Mouse (Mus musculus): Measurements from ENCODE around the gene Pithd1. TPM values are rescaled to one million over a fixed set of nuclear protein-coding genes. Genes with fewer than 3 reads are reported as not detected.
A peak's percentile ranks its signal among the peaks of the same experiment; 100 is the strongest.
"Not testable (repeated sequence)": the region's sequence is repeated elsewhere in the genome, so short reads cannot be mapped to it uniquely, and the experiment has no call there.

The Pithd1 gene
- total RNA-seq, 2 experiments from 2014 or later = 80.6 to 86.0 TPM

DNA sequence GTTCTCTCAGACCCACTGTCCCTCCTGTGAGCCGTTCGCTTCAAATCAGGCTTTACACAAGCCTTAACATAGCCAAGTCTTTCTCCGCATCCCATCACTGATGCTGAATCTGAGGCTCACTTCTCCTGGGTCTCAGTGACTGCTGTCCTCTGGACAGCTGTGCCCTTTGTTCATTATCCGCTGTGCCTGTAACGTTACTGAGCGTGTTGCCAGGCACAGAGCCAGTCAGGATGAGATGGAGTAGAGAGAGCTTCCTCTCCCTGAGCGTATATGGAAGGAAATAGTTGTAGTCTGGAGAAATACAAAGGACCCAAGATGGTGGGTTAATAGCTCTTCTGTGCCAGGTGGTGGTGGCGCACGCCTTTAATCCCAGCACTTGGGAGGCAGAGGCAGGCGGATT lies 37.6 kb downstream of the Pithd1 start:
- Histone ChIP-seq H3K4me3 (no peak overlapping the region; the same call in 1 of the 2 replicates), H3K27ac (peak overlapping the region; percentile 64; the same call in 1 of the 2 replicates)

DNA sequence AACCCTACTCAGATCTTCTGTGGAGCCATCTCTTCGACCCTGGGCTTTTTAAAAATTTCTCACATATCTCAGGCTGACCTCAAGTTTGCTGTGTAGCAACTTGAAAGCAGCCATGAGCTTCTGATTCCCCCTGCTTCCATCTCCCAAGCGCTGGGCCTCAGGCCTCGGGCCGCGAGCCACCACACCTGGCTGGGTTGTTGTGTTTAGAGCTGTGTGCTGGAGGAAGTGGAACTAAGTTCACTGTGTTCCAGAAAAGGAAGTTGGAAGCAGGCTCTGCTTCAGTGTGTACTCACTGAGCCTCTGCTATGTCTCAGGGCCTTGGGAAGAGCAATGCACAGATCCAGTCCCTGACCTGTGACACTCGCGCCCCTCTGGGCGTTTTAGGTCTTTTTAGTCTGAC lies 38.9 kb downstream of the Pithd1 start:
- no peak for TF ChIP-seq CTCF (conservative IDR thresholded peaks at IDR 0.05)

More for the DNA sequence above, 37.6 kb downstream of the Pithd1 start:
- TF ChIP-seq CTCF (conservative IDR thresholded peaks at IDR 0.05) = no peak
- DNase-seq (ENCODE audit: low spot score in 2 of 2) = no peak

DNA sequence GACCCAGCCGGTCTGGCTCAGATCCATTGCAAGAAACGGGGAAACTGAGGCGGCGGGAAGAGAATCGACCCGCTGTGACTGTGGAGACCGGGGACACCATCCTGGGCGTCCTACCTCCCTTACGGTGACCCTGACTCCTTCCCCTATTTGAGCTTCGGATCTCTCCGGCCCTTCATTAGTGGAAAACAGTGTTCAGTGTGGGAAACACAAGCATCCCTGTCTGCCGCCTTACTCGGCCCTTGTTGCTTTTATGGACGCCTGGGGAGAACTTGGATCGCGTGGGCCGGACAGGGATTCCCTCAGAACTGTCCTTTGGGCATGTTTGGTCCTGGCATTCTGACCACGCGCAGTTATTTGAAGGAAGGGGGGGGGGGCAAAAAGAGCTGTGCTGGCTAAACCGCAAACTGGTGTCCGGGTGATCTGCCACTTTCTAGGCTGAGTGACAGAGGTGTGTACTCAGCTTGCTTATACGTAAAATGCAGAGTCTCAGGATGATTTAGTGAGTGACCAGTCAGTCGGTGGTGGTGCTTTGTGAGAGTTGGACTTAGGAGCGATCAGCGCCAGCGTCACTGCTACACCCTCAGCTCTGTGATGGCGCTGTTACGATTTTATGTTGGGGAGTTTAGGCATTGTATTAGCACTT lies 40.3 kb downstream of the Pithd1 start:
- no peak for DNase-seq (ENCODE audit: low spot score in 2 of 2)
- Histone ChIP-seq H3K27ac (peak overlapping the region; percentile 89), H3K4me3 (peak overlapping the region; percentile 98)
- no peak for TF ChIP-seq CTCF (conservative IDR thresholded peaks at IDR 0.05)

More for the DNA sequence above, 38.9 kb downstream of the Pithd1 start:
- Histone ChIP-seq H3K27ac (no peak overlapping the region; the same call in 1 of the 2 replicates), H3K4me3 (no peak overlapping the region)
- DNase-seq (ENCODE audit: low spot score in 2 of 2) = no peak

DNA sequence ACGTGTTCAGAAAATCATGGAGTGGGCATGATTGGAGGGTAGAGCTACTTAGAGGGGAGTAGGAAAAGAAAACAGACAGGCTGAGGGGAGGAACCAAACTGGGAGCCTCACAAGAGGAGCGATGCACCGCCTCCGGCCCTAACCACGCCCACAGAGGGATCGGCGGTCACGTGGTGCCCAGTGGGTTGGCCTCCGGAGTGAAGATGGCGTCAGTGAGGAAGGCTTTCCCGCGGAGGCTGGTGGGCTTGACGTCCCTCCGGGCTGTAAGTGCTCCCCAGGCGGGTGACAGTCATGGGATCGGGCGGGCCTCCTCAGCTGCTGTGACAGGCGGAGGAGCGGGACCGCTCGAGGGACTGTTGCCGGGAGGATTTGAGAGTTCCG lies 40.8 kb downstream of the Pithd1 start, which contains the start of gene Hmgcl:
Gene Hmgcl, plus strand, starts transcription at position 171 of the 381 bp plus-strand sequence.
- peak; percentile 95 for DNase-seq (ENCODE audit: low spot score in 2 of 2)
- no peak for TF ChIP-seq CTCF (conservative IDR thresholded peaks at IDR 0.05)
- Histone ChIP-seq H3K4me3 (peak within 1 kb of the TSS; percentile 98), H3K27ac (peak within 1 kb of the TSS; percentile 89)

DNA sequence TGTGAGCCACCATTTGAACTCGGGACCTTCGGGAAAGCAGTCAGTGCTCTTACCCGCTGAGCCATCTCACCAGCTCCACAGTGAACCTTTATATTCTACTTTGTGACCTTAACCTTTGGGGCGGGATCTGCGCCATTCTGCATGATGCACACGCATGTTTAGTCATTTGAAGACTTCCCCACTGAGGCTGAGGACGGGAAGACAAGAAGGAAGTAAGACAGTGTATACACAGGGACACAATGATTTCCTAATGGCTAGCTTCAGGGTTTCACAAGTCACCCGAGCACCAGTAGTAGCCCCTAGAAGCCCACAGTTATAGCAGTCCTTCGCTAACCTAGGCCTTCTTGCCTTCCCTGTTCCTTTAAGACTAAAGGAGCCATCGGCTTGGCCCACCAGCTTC lies 41.4 kb downstream of the Pithd1 start:
- peak overlapping the region; percentile 98; the same call in 1 of the 2 replicates for H3K4me3 ChIP-seq
- H3K27ac ChIP-seq = peak overlapping the region; percentile 89
- TF ChIP-seq CTCF (conservative IDR thresholded peaks at IDR 0.05) = no peak
- DNase-seq (ENCODE audit: low spot score in 2 of 2) = no peak

DNA sequence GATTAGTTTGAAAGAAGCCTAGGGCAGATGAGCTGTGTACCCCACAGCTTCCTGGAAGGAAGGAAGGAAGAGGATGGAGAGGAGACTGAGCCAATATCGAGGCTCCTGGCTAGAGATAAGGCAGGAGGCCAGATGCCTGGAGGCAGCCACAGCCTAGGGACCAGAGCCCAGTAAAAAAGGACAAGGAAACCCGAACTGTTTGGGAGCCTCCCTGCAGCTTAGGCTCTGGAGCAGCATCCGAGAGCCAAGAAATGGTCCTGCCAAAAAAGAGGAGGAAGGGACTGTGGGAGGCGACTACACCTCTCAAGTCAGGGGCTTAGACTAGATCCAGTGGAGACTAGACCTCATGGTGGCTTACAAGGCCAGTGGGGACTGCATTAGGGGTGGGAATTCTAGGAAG lies 43.7 kb downstream of the Pithd1 start:
- no peak for DNase-seq (ENCODE audit: low spot score in 2 of 2)
- Histone ChIP-seq H3K4me3 (no peak overlapping the region), H3K27ac (no peak overlapping the region)
- no peak for TF ChIP-seq CTCF (conservative IDR thresholded peaks at IDR 0.05)

DNA sequence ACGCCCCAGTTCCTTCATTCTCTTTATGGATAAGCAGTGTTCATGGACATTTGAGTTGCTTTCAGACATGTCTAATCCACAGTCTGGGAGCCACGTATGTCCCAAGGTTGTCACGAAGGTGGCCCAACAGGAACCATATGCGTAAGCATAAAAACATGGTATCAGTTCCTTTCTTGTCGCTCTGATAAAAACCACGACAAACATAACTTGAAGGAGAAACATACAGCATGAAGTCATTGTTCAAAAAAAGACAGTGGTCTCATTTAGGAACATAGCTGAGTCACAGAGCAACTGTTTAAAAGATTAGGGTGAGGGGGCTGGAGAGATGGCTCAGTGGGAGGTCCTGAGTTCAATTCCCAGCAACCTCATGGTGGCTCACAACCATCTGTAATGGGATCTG lies 44.9 kb downstream of the Pithd1 start:
- DNase-seq (ENCODE audit: low spot score in 2 of 2) = no peak
- no peak for TF ChIP-seq CTCF (conservative IDR thresholded peaks at IDR 0.05)

DNA sequence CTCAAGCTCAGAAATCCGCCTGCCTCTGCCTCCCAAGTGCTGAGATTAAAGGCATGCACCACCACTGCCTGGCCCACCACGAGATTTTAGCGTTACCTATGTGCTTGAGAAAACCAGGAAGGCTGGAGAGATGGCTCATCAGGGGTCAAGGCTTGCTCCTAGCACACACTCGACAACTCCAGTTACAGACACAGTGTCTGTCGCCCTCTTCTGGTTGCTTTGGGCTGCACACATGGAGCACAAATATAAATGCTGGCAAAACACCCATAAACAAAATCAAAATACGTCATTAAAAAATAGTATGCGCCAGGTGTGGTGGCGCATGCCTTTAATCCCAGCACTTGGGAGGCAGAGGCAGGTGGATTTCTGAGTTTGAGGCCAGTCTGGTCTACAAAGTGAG lies 46.0 kb downstream of the Pithd1 start:
- H3K4me3 ChIP-seq; DNase-seq (ENCODE audit: low spot score in 2 of 2); H3K27ac ChIP-seq: not testable (repeated sequence)
- peak; percentile 63 for TF ChIP-seq CTCF (conservative IDR thresholded peaks at IDR 0.05)

More for the DNA sequence above, 44.9 kb downstream of the Pithd1 start:
- Histone ChIP-seq H3K4me3 (no peak overlapping the region), H3K27ac (no peak overlapping the region)

DNA sequence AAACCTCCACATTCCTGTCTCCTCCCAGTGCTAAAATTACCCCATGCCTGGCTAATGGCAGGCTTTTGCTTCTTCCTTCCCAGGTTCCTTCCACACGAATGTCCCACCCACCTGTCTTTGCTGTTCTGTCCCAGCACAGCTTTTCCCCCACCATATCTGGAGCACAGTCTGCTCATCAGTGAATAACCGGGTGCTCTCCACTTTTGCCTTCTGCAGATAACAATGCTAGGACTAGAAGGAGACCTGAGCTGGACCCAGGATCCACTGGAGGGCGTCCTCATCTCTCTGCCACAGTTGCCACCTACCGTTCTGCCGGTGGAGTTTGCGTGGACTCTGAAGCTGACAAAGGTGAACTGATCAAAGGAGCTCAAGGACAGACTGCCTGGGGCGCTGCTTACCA lies 48.2 kb downstream of the Pithd1 start:
- H3K4me3 ChIP-seq = no peak overlapping the region
- no peak for DNase-seq (ENCODE audit: low spot score in 2 of 2)
- TF ChIP-seq CTCF (conservative IDR thresholded peaks at IDR 0.05) = no peak
- H3K27ac ChIP-seq = no peak overlapping the region

DNA sequence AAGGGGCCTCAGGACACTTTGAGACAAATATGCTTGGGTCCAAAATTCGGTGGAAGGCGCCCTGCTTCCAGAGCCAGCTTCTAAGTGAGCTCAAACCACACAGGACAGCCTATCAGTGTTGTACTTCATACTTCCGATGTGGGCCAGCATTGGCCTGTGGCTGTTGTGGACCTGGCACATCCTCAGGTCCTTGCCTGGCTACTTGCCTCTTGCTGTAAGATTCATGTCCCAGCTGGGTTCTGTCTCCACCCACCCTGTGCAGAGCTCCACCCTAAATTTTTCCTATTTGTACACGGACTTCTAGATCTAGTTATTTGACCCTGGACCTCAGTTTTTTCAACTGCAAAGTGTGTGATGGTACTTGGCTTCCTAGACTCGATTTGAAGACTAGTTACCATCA lies 51.6 kb downstream of the Pithd1 start:
- no peak for TF ChIP-seq CTCF (conservative IDR thresholded peaks at IDR 0.05)
- H3K27ac ChIP-seq = peak overlapping the region; percentile 62; the same call in 1 of the 2 replicates
- no peak overlapping the region for H3K4me3 ChIP-seq
- no peak for DNase-seq (ENCODE audit: low spot score in 2 of 2)

DNA sequence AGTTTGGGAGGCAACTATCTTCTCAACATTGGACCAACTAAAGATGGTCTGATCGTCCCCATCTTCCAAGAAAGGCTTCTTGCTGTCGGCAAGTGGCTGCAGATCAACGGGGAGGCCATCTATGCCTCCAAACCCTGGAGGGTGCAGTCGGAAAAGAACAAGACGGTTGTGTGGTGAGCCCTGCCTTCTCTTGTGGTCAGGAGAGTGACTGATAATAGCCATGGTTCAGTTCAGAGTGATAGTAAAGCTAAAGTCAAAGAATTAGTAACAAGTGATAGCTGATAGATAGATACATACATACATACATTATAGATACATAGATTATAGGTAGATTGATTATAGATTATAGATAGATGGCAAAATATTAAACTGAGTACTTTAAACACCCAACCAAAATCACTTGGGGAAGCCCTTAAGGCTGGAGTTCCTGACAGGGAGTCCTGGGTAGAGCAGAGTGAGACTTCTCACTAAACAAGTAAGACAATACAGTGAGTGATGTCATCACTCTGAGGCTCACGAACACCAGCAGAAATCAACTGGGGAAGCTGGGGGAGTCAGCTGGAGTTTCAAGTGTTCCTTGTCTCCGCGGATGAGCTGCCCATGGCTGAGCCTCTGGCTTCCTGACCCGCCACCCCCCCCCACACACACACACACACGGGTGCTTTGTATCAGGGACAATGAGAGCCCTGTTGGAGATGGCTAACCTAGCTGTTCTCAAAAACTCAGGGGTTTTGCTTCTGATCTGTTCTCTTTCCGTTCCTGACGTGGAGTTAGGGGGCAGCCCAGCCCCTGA lies 52.2 kb downstream of the Pithd1 start:
- no peak for TF ChIP-seq CTCF (conservative IDR thresholded peaks at IDR 0.05)
- no peak for DNase-seq (ENCODE audit: low spot score in 2 of 2)
- H3K27ac ChIP-seq = peak overlapping the region; percentile 62; the same call in 1 of the 2 replicates
- no peak overlapping the region for H3K4me3 ChIP-seq

DNA sequence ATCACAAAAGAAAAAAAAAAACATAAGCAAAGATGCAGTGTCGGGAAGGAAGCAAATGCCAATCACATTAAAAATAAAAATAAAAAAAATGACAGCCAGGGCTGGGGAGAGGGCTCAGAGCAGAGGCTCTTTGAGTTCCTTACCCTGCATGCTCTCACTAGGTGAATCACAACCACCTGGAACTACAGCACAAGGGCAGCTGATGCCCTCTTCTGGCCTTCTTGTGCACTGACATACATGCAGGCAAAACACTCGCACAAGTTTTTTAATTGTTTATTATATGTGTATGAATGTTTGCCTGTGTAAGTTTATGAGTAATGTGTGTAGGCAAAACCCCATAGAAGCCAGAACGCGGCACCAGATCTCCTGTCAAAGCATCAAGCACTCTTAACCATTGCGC lies 55.2 kb downstream of the Pithd1 start:
- TF ChIP-seq CTCF (conservative IDR thresholded peaks at IDR 0.05) = peak; percentile 82
- DNase-seq (ENCODE audit: low spot score in 2 of 2) = no peak
- Histone ChIP-seq H3K27ac (no peak overlapping the region), H3K4me3 (no peak overlapping the region)

DNA sequence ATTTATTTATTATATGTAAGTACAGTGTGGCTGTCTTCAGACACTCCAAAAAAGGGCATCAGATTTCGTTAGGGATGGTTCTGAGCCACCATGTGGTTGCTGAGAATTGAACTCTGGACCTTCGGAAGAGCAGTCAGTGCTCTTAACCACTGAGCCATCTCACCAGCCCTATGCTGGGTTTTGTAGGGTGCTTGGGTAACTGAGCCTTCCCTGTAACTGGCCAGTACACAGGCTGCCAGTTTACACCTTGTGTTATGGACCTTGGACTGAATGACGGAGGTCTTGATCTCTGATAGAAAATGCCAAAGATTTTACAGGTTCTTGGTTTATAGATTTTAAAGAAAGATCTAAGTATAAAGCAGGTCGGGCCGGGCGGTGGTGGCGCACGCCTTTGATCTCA lies 56.8 kb downstream of the Pithd1 start:
- no peak for DNase-seq (ENCODE audit: low spot score in 2 of 2)
- no peak for TF ChIP-seq CTCF (conservative IDR thresholded peaks at IDR 0.05)
- no peak overlapping the region for H3K27ac ChIP-seq
- H3K4me3 ChIP-seq = no peak overlapping the region

All from layer of hippocampus, adult 2 months (tissue).